Mouse (Mus musculus): ENCODE results near the gene Krtap15. TPM values are rescaled to one million over a fixed set of nuclear protein-coding genes. Genes with fewer than 3 reads are reported as not detected.
A peak's percentile ranks its signal among the peaks of the same experiment; 100 is the strongest.

Krtap15 gene
- total RNA-seq (2015) (not detected in 2 replicates), total RNA-seq (2017) (not detected in 2 replicates)

DNA sequence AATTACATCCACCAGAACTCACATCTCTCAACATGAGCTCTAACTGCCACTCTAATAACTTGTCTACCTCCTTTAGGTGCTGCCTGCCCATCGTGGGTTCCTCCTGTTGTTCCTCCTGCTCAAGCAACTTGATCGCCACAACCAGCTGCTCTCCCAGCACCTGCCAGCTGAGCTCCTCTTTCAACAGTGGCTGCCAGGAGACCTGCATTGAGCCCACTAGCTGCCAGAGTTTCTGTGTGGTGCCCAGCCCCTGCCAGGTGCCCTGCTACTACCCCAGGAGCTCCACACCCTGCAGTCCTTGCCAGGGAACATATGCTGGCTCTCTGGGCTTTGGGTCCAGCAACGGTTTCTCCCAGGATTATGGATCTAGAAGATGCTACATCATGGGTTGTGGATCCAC is at the start of gene Krtap15:
Gene Krtap15 (plus strand): TSS at position 150 of the 400 bp plus-strand sequence.
- no peak for ATAC-seq (replicated peaks; ENCODE audit: poor library complexity)

GRCm38 (mm10) chr16:88774106-88774505 is 45.9 kb upstream of the Krtap15 start, which contains the start of gene 2310057N15Rik:
Gene 2310057N15Rik (minus strand): TSS chr16:88774206.
- no peak for ATAC-seq (replicated peaks; ENCODE audit: poor library complexity)

GRCm38 (mm10) chr16:88777596-88777995 is 42.4 kb upstream of the Krtap15 start, which contains the start of gene Gm5965:
Gene Gm5965 (plus strand): TSS chr16:88777896.
- no peak for ATAC-seq (replicated peaks; ENCODE audit: poor library complexity)

DNA sequence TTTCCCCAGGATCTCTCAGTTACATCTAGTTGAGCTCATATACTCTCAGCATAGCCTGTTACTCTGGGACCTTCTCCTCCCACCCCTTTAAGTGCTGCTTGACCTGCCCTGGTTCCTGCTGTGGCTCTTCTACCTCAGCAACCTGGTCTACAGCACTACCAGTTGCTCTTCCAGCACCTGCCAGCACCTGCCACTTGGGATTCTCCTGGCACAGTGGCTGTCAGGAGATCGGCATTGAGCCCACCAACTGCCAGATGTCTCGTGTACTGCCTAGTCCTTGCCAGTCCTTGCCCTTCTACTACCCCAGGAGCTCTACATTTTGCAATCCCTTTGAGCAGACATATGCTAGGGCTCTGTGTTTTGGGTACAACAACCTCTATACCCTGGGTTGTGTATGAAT is 33.2 kb upstream of the Krtap15 start:
- no peak for ATAC-seq (replicated peaks; ENCODE audit: poor library complexity)

DNA sequence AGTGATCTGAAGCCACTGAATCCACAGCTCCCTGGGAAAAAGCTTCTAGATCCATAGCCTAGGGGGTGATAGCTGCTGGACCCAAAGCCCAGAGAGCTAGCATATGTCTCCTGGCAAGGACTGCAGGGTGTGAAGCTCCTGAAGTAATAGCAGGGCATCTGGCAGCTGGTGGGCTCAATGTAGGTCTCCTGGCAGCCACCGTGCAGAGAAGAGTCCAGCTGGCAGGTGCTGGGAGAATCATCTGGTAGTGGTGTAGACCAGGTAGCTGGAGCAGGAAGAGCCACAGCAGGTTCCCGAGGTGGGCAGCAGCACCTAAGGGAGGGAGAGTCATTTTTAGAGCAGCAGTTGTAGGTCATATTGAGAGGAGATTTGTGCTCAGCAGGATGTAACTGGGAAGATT is 8.2 kb upstream of the Krtap15 start, which contains the start of gene Gm20741:
Gene Gm20741 (minus strand): TSS at position 394 of the 400 bp plus-strand sequence.
- ATAC-seq (replicated peaks; ENCODE audit: poor library complexity) = no peak

GRCm38 (mm10) chr16:88823736-88824135 is 3.7 kb downstream of the Krtap15 start:
- ATAC-seq (replicated peaks; ENCODE audit: poor library complexity) = peak; percentile 34; the same call in 1 of the 2 replicates

GRCm38 (mm10) chr16:88826095-88826652 is 6.2 kb downstream of the Krtap15 start, which contains the start of gene Krtap14:
Gene Krtap14 (minus strand): TSS chr16:88826145.
- ATAC-seq (replicated peaks; ENCODE audit: poor library complexity) = no peak

GRCm38 (mm10) chr16:88826978-88827377 is 7.0 kb downstream of the Krtap15 start:
- ATAC-seq (replicated peaks; ENCODE audit: poor library complexity) = no peak

DNA sequence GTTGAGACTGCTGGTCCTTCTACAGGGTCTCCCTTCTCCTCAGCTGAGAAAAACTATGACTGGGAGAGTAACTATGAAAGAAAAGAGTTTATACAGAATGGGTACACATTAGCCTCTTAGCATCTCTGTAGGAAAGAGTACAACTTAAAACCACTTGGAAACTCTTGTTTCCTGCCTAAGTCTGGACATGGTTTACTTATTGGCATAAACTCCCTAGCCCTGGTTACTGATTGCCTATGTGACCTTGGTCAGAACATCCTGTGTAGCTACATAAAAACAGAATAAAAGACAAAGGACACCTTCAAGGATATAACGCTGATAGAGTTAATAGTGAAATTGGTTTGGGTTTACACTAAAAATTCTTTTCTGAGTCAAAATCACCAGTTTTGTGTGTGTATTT is 27.3 kb downstream of the Krtap15 start:
- no peak for ATAC-seq (replicated peaks; ENCODE audit: poor library complexity)

DNA sequence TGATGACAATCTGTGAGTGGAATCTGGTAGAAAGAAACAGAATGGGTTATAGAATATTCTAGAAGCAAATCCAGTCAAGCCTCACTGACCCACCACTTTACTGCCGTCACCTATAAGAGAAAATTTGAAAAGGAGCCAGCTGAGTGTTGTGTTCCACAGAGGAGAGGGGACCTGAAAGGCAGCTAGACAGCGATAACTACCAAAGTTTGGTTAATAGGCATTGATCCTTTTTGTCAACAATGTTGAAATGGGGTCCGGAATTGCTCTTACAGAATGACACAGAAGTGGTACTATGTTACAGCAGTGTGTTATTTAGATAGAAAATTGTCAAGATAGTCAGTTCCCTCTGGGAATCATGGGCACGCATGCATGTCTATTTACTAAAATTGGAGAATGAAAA is 28.5 kb downstream of the Krtap15 start:
- ATAC-seq (replicated peaks; ENCODE audit: poor library complexity) = no peak

- ATAC-seq (replicated peaks; ENCODE audit: poor library complexity) = peak; percentile 77
Measured at GRCm38 (mm10) chr16:88851450-88851849, 31.4 kb downstream of the Krtap15 start.

DNA sequence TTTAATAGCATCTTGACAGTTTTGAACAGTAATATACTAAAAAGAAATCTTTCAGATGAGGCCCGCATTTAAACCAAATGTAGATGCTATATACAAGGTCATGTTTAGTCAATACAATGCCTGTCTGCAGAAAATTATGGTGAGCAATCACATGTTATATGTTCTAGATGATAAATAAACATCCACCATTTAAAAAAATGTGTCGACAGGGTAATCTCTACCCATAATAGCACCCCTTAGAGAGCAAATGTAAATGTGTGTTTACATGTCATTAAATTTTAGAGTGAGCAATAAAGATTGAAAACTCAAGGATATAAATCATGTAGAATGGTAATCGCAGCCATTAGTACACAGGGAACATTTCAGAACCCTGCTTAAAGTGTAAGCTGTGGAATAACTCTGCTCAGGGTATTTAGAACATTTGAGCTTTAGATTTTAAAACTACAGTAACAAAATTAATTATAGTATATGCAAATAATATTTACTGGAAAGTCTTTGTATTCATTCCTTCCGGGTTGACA is 44.9 kb downstream of the Krtap15 start:
- no peak for ATAC-seq (replicated peaks; ENCODE audit: poor library complexity)

GRCm38 (mm10) chr16:88869311-88869710 is 49.3 kb downstream of the Krtap15 start, which contains the start of gene Krtap19-1:
Gene Krtap19-1 (minus strand): TSS chr16:88869411.
- ATAC-seq (replicated peaks; ENCODE audit: poor library complexity) = no peak

DNA sequence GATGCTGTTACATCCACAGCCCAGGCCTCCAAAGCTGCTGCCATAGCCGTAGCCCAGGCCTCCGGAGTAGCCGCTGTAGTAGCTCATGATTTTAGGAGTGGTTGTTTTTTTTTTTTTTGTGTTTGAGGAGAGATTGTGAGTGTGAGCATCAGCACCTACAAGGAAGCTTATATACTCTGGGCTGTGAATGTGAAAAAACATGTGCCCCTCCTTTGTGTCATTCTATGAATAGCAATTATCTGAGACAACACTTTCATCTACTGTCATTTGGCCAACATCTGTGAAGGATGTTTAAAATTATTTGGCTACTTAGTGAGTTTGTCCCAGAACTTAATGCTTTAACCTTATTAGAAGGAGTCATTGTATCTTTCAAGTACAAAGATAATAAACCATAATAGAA is 54.2 kb downstream of the Krtap15 start, which contains the start of gene Krtap19-2:
Gene Krtap19-2 (minus strand): TSS at position 101 of the 400 bp plus-strand sequence.
- no peak for ATAC-seq (replicated peaks; ENCODE audit: poor library complexity)

- ATAC-seq (replicated peaks; ENCODE audit: poor library complexity) = no peak
Measured at GRCm38 (mm10) chr16:88877938-88878337, 57.9 kb downstream of the Krtap15 start, which contains the start of gene Krtap19-3. Gene Krtap19-3 (minus strand): TSS chr16:88878038.

Other genes with a start within 250 kb of the Krtap15 start
- not detected in 2 replicates for gene Krtap24-1, start 207.9 kb upstream of the Krtap15 start, total RNA-seq (2015)
- gene Krtap24-1, start 207.9 kb upstream of the Krtap15 start, total RNA-seq (2017) = not detected in 2 replicates
- not detected in 2 replicates for gene 2310079G19Rik, start 192.5 kb upstream of the Krtap15 start, total RNA-seq (2015)
- gene 2310079G19Rik, start 192.5 kb upstream of the Krtap15 start, total RNA-seq (2017) = not detected in 2 replicates
- gene Krtap26-1, start 172.4 kb upstream of the Krtap15 start, total RNA-seq (2015) = not detected in 2 replicates
- gene Krtap26-1, start 172.4 kb upstream of the Krtap15 start, total RNA-seq (2017) = not detected in 2 replicates
- not detected in 2 replicates for gene Krtap27-1, start 148.5 kb upstream of the Krtap15 start, total RNA-seq (2015)
- not detected in 2 replicates for gene Krtap27-1, start 148.5 kb upstream of the Krtap15 start, total RNA-seq (2017)
- gene 2310061N02Rik, start 112.3 kb upstream of the Krtap15 start, total RNA-seq (2015) = not detected in 2 replicates
- not detected in 2 replicates for gene 2310061N02Rik, start 112.3 kb upstream of the Krtap15 start, total RNA-seq (2017)
- gene Krtap13-1, start 91.4 kb upstream of the Krtap15 start, total RNA-seq (2015) = not detected in 2 replicates
- not detected in 2 replicates for gene Krtap13-1, start 91.4 kb upstream of the Krtap15 start, total RNA-seq (2017)
- not detected in 2 replicates for gene Krtap13, start 68.6 kb upstream of the Krtap15 start, total RNA-seq (2015)
- gene Krtap13, start 68.6 kb upstream of the Krtap15 start, total RNA-seq (2017) = not detected in 2 replicates
- gene 2310034C09Rik, start 61.4 kb upstream of the Krtap15 start, total RNA-seq (2015) = not detected in 2 replicates
- not detected in 2 replicates for gene 2310034C09Rik, start 61.4 kb upstream of the Krtap15 start, total RNA-seq (2017)
- not detected in 2 replicates for gene 2310057N15Rik, start 46.0 kb upstream of the Krtap15 start, total RNA-seq (2015)
- not detected in 2 replicates for gene 2310057N15Rik, start 46.0 kb upstream of the Krtap15 start, total RNA-seq (2017)
- not detected in 2 replicates for gene Gm5965, start 42.3 kb upstream of the Krtap15 start, total RNA-seq (2015)
- gene Gm5965, start 42.3 kb upstream of the Krtap15 start, total RNA-seq (2017) = not detected in 2 replicates
- not detected in 2 replicates for gene Gm20741, start 8.0 kb upstream of the Krtap15 start, total RNA-seq (2015)
- not detected in 2 replicates for gene Gm20741, start 8.0 kb upstream of the Krtap15 start, total RNA-seq (2017)
- not detected in 2 replicates for gene Krtap14, start 5.9 kb downstream of the Krtap15 start, total RNA-seq (2015)
- gene Krtap14, start 5.9 kb downstream of the Krtap15 start, total RNA-seq (2017) = not detected in 2 replicates
- gene Krtap19-1, start 49.2 kb downstream of the Krtap15 start, total RNA-seq (2015) = not detected in 2 replicates
- not detected in 2 replicates for gene Krtap19-1, start 49.2 kb downstream of the Krtap15 start, total RNA-seq (2017)
- gene Krtap19-2, start 54.1 kb downstream of the Krtap15 start, total RNA-seq (2015) = not detected in 2 replicates
- not detected in 2 replicates for gene Krtap19-2, start 54.1 kb downstream of the Krtap15 start, total RNA-seq (2017)
- gene Krtap19-3, start 57.8 kb downstream of the Krtap15 start, total RNA-seq (2015) = not detected in 2 replicates
- not detected in 2 replicates for gene Krtap19-3, start 57.8 kb downstream of the Krtap15 start, total RNA-seq (2017)
- gene Krtap19-4, start 64.9 kb downstream of the Krtap15 start, total RNA-seq (2015) = not detected in 2 replicates
- gene Krtap19-4, start 64.9 kb downstream of the Krtap15 start, total RNA-seq (2017) = not detected in 2 replicates
- not detected in 2 replicates for gene Krtap19-5, start 76.2 kb downstream of the Krtap15 start, total RNA-seq (2015)
- not detected in 2 replicates for gene Krtap19-5, start 76.2 kb downstream of the Krtap15 start, total RNA-seq (2017)
- not detected in 2 replicates for gene Krtap19-9b, start 112.0 kb downstream of the Krtap15 start, total RNA-seq (2015)
- gene Krtap19-9b, start 112.0 kb downstream of the Krtap15 start, total RNA-seq (2017) = not detected in 2 replicates
- gene Krtap16-3, start 142.7 kb downstream of the Krtap15 start, total RNA-seq (2015) = not detected in 2 replicates
- not detected in 2 replicates for gene Krtap16-3, start 142.7 kb downstream of the Krtap15 start, total RNA-seq (2017)
- gene Krtap22-2, start 190.5 kb downstream of the Krtap15 start, total RNA-seq (2015) = not detected in 2 replicates
- gene Krtap22-2, start 190.5 kb downstream of the Krtap15 start, total RNA-seq (2017) = not detected in 2 replicates
- not detected in 2 replicates for gene Gm10229, start 195.1 kb downstream of the Krtap15 start, total RNA-seq (2015)
- gene Gm10229, start 195.1 kb downstream of the Krtap15 start, total RNA-seq (2017) = not detected in 2 replicates
- not detected in 2 replicates for gene Krtap6-1, start 211.5 kb downstream of the Krtap15 start, total RNA-seq (2015)
- gene Krtap6-1, start 211.5 kb downstream of the Krtap15 start, total RNA-seq (2017) = not detected in 2 replicates
- gene Gm10228, start 221.3 kb downstream of the Krtap15 start, total RNA-seq (2015) = not detected in 2 replicates
- not detected in 2 replicates for gene Gm10228, start 221.3 kb downstream of the Krtap15 start, total RNA-seq (2017)
- gene Krtap6-5, start 227.7 kb downstream of the Krtap15 start, total RNA-seq (2015) = not detected in 2 replicates
- gene Krtap6-5, start 227.7 kb downstream of the Krtap15 start, total RNA-seq (2017) = not detected in 2 replicates
- gene 1110025L11Rik, start 243.8 kb downstream of the Krtap15 start, total RNA-seq (2015) = not detected in 2 replicates
- gene 1110025L11Rik, start 243.8 kb downstream of the Krtap15 start, total RNA-seq (2017) = not detected in 2 replicates